Mouse (Mus musculus): Measurements from ENCODE around the gene Prr14l.
"Not testable (repeated sequence)": the region's sequence is repeated elsewhere in the genome, so short reads cannot be mapped to it uniquely, and the experiment has no call there.

Prr14l gene

GRCm38 (mm10) chr5:32785313-32785915, 68.6 kb downstream of the Prr14l start, which contains the start of gene Pisd:
Gene Pisd (minus strand): TSS chr5:32785646.
- DNase-seq (ENCODE audit: low spot score), result peak; percentile 93

GRCm38 (mm10) chr5:32784726-32785125, 69.3 kb downstream of the Prr14l start:
- no peak for DNase-seq (ENCODE audit: low spot score)

GRCm38 (mm10) chr5:32781596-32781995, 72.5 kb downstream of the Prr14l start:
- DNase-seq (ENCODE audit: low spot score), result no peak

- DNase-seq (ENCODE audit: low spot score), result no peak
Measured at GRCm38 (mm10) chr5:32778168-32778567, 75.9 kb downstream of the Prr14l start.

- DNase-seq (ENCODE audit: low spot score), result no peak
Measured at GRCm38 (mm10) chr5:32772361-32772760, 81.7 kb downstream of the Prr14l start.

- DNase-seq (ENCODE audit: low spot score), result no peak
Measured at GRCm38 (mm10) chr5:32767636-32768373, 86.3 kb downstream of the Prr14l start.

GRCm38 (mm10) chr5:32767004-32767403, 87.1 kb downstream of the Prr14l start:
- DNase-seq (ENCODE audit: low spot score), result no peak

- no peak for DNase-seq (ENCODE audit: low spot score)
Measured at GRCm38 (mm10) chr5:32761566-32762140, 92.4 kb downstream of the Prr14l start.

- no peak for DNase-seq (ENCODE audit: low spot score)
Measured at GRCm38 (mm10) chr5:32760787-32761186, 93.3 kb downstream of the Prr14l start.

- not testable (repeated sequence) for DNase-seq (ENCODE audit: low spot score)
Measured at GRCm38 (mm10) chr5:32760352-32760751, 93.7 kb downstream of the Prr14l start.

- no peak for DNase-seq (ENCODE audit: low spot score)
Measured at GRCm38 (mm10) chr5:32759662-32760061, 94.4 kb downstream of the Prr14l start.

- no peak for DNase-seq (ENCODE audit: low spot score)
Measured at GRCm38 (mm10) chr5:32756141-32756540, 97.9 kb downstream of the Prr14l start.

- no peak for DNase-seq (ENCODE audit: low spot score)
Measured at GRCm38 (mm10) chr5:32751736-32752135, 102.3 kb downstream of the Prr14l start.

- DNase-seq (ENCODE audit: low spot score), result no peak
Measured at GRCm38 (mm10) chr5:32748936-32749335, 105.1 kb downstream of the Prr14l start.

GRCm38 (mm10) chr5:32747650-32748375, 106.2 kb downstream of the Prr14l start:
- peak; percentile 26 for DNase-seq (ENCODE audit: low spot score)

- DNase-seq (ENCODE audit: low spot score), result peak; percentile 72
Measured at GRCm38 (mm10) chr5:32745705-32746655, 108.1 kb downstream of the Prr14l start.

- peak; percentile 25 for DNase-seq (ENCODE audit: low spot score)
Measured at GRCm38 (mm10) chr5:32742149-32742548, 111.9 kb downstream of the Prr14l start.

- DNase-seq (ENCODE audit: low spot score), result not testable (repeated sequence)
Measured at GRCm38 (mm10) chr5:32741377-32741776, 112.7 kb downstream of the Prr14l start.

- not testable (repeated sequence) for DNase-seq (ENCODE audit: low spot score)
Measured at GRCm38 (mm10) chr5:32740850-32741249, 113.2 kb downstream of the Prr14l start.

GRCm38 (mm10) chr5:32740138-32740537, 113.9 kb downstream of the Prr14l start:
- no peak for DNase-seq (ENCODE audit: low spot score)
